Mouse (Mus musculus): ENCODE measurements around the gene Grap2. TPM values are rescaled to one million over a fixed set of nuclear protein-coding genes. Genes with fewer than 3 reads are reported as not detected.

Gene Grap2
- total and polyA plus RNA-seq, 3 experiments: 0.62 to 5.1 TPM; not detected in 1

DNA sequence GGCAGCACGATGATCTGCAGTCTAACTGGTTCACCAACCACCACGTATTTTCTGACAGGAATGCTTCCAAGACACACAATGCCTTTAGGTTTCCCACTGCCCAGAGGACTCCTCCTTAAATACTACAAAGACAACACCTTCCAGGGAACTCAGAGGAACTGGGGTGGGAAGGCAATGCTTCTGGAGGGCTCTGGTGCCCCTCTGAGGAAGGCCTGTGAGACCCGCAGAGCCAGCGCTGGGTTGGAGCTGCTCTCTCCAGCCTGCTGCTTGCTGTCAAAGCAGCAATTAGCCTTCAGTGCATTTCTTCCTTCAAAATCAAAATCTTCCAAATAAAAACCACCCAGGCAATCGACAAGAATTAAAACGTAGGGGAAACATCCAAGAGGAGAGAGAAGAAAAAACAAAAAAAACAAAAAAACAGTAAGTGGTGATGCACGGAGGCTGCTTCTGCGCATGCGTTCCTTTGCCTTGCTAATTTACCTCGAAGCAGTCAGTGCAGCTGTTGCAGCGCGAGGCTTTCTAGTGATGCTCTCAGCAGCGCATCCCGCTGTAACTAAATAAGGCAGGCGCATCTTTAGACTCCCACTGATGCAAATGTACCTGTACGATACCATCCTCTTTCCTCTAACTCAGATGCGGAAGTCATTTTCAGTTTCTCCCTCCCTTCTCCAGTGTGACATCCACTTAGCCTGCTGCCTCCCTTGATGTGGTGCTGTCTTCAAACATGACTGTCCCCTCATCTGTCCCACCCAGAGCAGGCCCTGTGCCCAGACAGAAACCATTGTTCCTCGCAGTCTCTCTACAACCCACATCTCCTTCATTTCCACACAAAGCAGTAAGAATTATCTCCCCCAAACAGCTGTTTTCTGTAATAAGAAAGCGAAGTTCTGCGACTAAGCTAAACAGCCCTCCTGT, 42.2 kb upstream of the Grap2 start:
- Histone ChIP-seq H3K4me3 (ENCODE audit: control insufficient read depth in 1 of 2, insufficient read depth in 1 of 2, low read depth in 2 of 2, low read length in 2 of 2) (no peak overlapping the region), H3K4me1 (ENCODE audit: control insufficient read depth in 1 of 2, insufficient read depth in 2 of 2, low read length in 2 of 2) (no peaks in the 10 kb centered on the region; a peak in 1 of 4 replicates), H3K9ac (ENCODE audit: control insufficient read depth, low read depth, low read length, poor library complexity, severe bottlenecking) (no peak overlapping the region), H3K36me3 (ENCODE audit: control insufficient read depth in 1 of 2, insufficient read depth in 2 of 2, low read length in 2 of 2) (no peaks in the 10 kb centered on the region), H3K27me3 (ENCODE audit: control insufficient read depth in 1 of 2, insufficient read depth in 2 of 2, low read length in 2 of 2) (peaks cover 0 to 7% of the 10 kb centered on the region in 2 experiments; a peak in 3 of 4 replicates), H3K9me3 (replicated peaks; ENCODE audit: insufficient read depth, low read length) (no peaks in the 10 kb centered on the region), H3K79me2 (ENCODE audit: control insufficient read depth, insufficient read depth, low read length, poor library complexity) (no peaks in the 10 kb centered on the region), H3K27ac (ENCODE audit: control insufficient read depth, low read depth, low read length) (no peak overlapping the region)
- DNase-seq (ENCODE audit: low read depth, low spot score): no peak
- no peak for TF ChIP-seq EP300 (IDR thresholded peaks at IDR 0.05; ENCODE audit: low read depth in 1 of 2, low read length in 2 of 2)
- TF ChIP-seq MXI1 (IDR thresholded peaks at IDR 0.05; ENCODE audit: low read depth, low read length): no peak
- no peak for TF ChIP-seq SMC3 (IDR thresholded peaks at IDR 0.05; ENCODE audit: low read depth, low read length)
- TF ChIP-seq CHD1 (IDR thresholded peaks at IDR 0.05; ENCODE audit: low read depth, low read length): no peak
- no peak for TF ChIP-seq RCOR1 (IDR thresholded peaks at IDR 0.05; ENCODE audit: low read depth, low read length)
- no peak for TF ChIP-seq KAT2A (conservative IDR thresholded peaks at IDR 0.05; ENCODE audit: low read depth, low read length)
- TF ChIP-seq SIN3A (IDR thresholded peaks at IDR 0.05; ENCODE audit: low read length): no peak
- TF ChIP-seq MEF2A (IDR thresholded peaks at IDR 0.05; ENCODE audit: extremely low read depth, insufficient replicate concordance, low read depth, low read length, poor library complexity, severe bottlenecking): no peak
- no peak for TF ChIP-seq MAZ (IDR thresholded peaks at IDR 0.05; ENCODE audit: low read depth, low read length)
- TF ChIP-seq POLR2AphosphoS5 (IDR thresholded peaks at IDR 0.05; ENCODE audit: borderline replicate concordance, low read depth, low read length): no peak
- TF ChIP-seq ZC3H11A (IDR thresholded peaks at IDR 0.05; ENCODE audit: low read depth, low read length): no peak
- TF ChIP-seq JUND (IDR thresholded peaks at IDR 0.05; ENCODE audit: low read depth, low read length): no peak
- no peak for TF ChIP-seq E2F4 (IDR thresholded peaks at IDR 0.05; ENCODE audit: borderline replicate concordance, low read depth, low read length)
- no peak for TF ChIP-seq CTCF (IDR thresholded peaks at IDR 0.05 in 2 of 3, conservative IDR thresholded peaks at IDR 0.05 in 1 of 3; ENCODE audit: control insufficient read depth in 1 of 3, insufficient read depth in 1 of 3, low read depth in 2 of 3, low read length in 3 of 3, poor library complexity in 1 of 3, severe bottlenecking in 1 of 3)
- no peak for TF ChIP-seq ELF1 (IDR thresholded peaks at IDR 0.05; ENCODE audit: low read depth, low read length)
- no peak for TF ChIP-seq UBTF (IDR thresholded peaks at IDR 0.05; ENCODE audit: borderline replicate concordance, insufficient read depth, low read depth, low read length)
- no peak for TF ChIP-seq TBP (IDR thresholded peaks at IDR 0.05; ENCODE audit: low read depth, low read length)
- no peak for TF ChIP-seq TAL1 (IDR thresholded peaks at IDR 0.05; ENCODE audit: low read length)

DNA sequence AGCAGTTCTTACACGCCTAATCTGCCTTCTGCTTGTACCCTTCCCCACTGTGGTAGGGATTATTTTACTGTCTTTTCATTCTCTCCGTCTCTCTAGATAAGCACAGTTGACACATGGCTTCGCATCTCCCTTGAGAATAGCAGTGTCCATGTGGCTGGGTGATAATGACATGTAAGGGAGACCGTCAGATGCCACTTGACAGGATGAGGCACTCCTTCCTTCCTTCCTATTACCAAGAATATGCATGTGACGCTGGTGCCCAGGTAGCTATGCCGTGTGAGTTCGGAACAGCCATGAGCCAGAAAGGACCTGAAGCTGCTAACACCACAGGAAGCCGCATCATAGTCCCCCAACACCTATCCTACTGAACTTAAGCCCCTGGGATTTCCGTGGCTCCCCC, 41.4 kb upstream of the Grap2 start:
- Histone ChIP-seq H3K9ac (ENCODE audit: control insufficient read depth, low read depth, low read length, poor library complexity, severe bottlenecking) (no peak overlapping the region), H3K4me3 (ENCODE audit: control insufficient read depth in 1 of 2, insufficient read depth in 1 of 2, low read depth in 2 of 2, low read length in 2 of 2) (no peak overlapping the region), H3K27me3 (ENCODE audit: control insufficient read depth in 1 of 2, insufficient read depth in 2 of 2, low read length in 2 of 2) (peaks cover 0 to 7% of the 10 kb centered on the region in 2 experiments; a peak in 3 of 4 replicates), H3K4me1 (ENCODE audit: control insufficient read depth in 1 of 2, insufficient read depth in 2 of 2, low read length in 2 of 2) (no peaks in the 10 kb centered on the region; a peak in 1 of 4 replicates), H3K9me3 (replicated peaks; ENCODE audit: insufficient read depth, low read length) (no peaks in the 10 kb centered on the region), H3K36me3 (ENCODE audit: control insufficient read depth in 1 of 2, insufficient read depth in 2 of 2, low read length in 2 of 2) (no peaks in the 10 kb centered on the region), H3K27ac (ENCODE audit: control insufficient read depth, low read depth, low read length) (no peak overlapping the region), H3K79me2 (ENCODE audit: control insufficient read depth, insufficient read depth, low read length, poor library complexity) (no peaks in the 10 kb centered on the region)
- no peak for DNase-seq (ENCODE audit: low read depth, low spot score)
- TF ChIP-seq MYC (IDR thresholded peaks at IDR 0.05; ENCODE audit: low read depth, low read length) (no peak), ZNF384 (IDR thresholded peaks at IDR 0.05; ENCODE audit: low read depth, low read length) (no peak), ZKSCAN1 (IDR thresholded peaks at IDR 0.05; ENCODE audit: low read depth, low read length) (no peak), GATA1 (IDR thresholded peaks at IDR 0.05; ENCODE audit: low read depth, low read length) (no peak), SMC3 (IDR thresholded peaks at IDR 0.05; ENCODE audit: low read depth, low read length) (no peak), USF1 (IDR thresholded peaks at IDR 0.05; ENCODE audit: low read depth, low read length) (no peak), NRF1 (IDR thresholded peaks at IDR 0.05; ENCODE audit: insufficient read depth, low read depth, low read length, poor library complexity, severe bottlenecking) (no peak), POLR2AphosphoS5 (IDR thresholded peaks at IDR 0.05; ENCODE audit: borderline replicate concordance, low read depth, low read length) (no peak), MAFK (IDR thresholded peaks at IDR 0.05; ENCODE audit: borderline replicate concordance, low read depth, low read length) (no peak), TAL1 (IDR thresholded peaks at IDR 0.05; ENCODE audit: low read length) (no peak), MXI1 (IDR thresholded peaks at IDR 0.05; ENCODE audit: low read depth, low read length) (no peak), CTCF (IDR thresholded peaks at IDR 0.05 in 2 of 3, conservative IDR thresholded peaks at IDR 0.05 in 1 of 3; ENCODE audit: control insufficient read depth in 1 of 3, insufficient read depth in 1 of 3, low read depth in 2 of 3, low read length in 3 of 3, poor library complexity in 1 of 3, severe bottlenecking in 1 of 3) (no peak), ETS1 (IDR thresholded peaks at IDR 0.05; ENCODE audit: low read depth, low read length) (no peak), CHD1 (IDR thresholded peaks at IDR 0.05; ENCODE audit: low read depth, low read length) (no peak), TCF12 (IDR thresholded peaks at IDR 0.05; ENCODE audit: low read depth, low read length) (no peak), ELF1 (IDR thresholded peaks at IDR 0.05; ENCODE audit: low read depth, low read length) (no peak), JUND (IDR thresholded peaks at IDR 0.05; ENCODE audit: low read depth, low read length) (no peak)

All from MEL (cell line).